Mouse (Mus musculus): ENCODE data around the gene Slc35a1. TPM values are rescaled to one million over a fixed set of nuclear protein-coding genes. Genes with fewer than 3 reads are reported as not detected.

Slc35a1 gene
- total and polyA plus RNA-seq, 2 experiments from 2014 or later, result 19.8 to 35.7 TPM

DNA sequence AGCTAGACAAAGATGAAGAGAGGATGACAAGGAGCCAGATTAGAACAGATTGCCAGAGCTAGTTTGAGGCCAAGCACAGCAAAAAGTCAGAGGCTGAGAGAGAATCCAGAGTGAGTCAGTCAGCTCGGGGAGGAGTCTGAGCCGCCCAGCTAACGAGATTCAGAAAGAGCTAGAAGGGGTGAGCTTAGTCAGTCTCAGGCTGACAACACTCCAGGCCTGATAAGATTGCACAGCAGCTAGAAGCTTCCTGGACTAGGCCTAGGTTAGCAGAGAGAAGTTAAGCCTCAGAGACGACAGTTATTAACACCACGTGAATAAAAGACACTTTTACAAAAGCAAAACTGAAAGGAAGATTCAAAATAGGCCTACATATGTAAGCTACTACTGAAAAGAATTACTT, 19.3 kb downstream of the Slc35a1 start:
- H3K9ac ChIP-seq (replicated peaks; ENCODE audit: low read length, poor library complexity, severe bottlenecking), result no peak overlapping the region
- no peak for TF ChIP-seq CTCF (IDR thresholded peaks at IDR 0.05)
- H3K27ac ChIP-seq (ENCODE audit: low read depth, low read length), result no peak overlapping the region
- no peaks in the 10 kb centered on the region for H3K4me1 ChIP-seq (ENCODE audit: insufficient read depth, low read length)
- WGBS, result 96% methylated on average over 5 of the region's 5 CpGs
- no peak for ATAC-seq (ENCODE audit: low FRiP score)
- no peaks in the 10 kb centered on the region for H3K9me3 ChIP-seq (ENCODE audit: low read length)
- no peaks in the 10 kb centered on the region for H3K27me3 ChIP-seq (ENCODE audit: insufficient read depth, low read length)
- DNase-seq (ENCODE audit: low spot score), result no peak
- H3K4me2 ChIP-seq (ENCODE audit: low read depth, low read length, poor library complexity, severe bottlenecking), result no peak overlapping the region
- H3K36me3 ChIP-seq (ENCODE audit: insufficient read depth, low read length), result peaks cover 29% of the 10 kb centered on the region
- no peak overlapping the region for H3K4me3 ChIP-seq (ENCODE audit: low read depth, low read length)

DNA sequence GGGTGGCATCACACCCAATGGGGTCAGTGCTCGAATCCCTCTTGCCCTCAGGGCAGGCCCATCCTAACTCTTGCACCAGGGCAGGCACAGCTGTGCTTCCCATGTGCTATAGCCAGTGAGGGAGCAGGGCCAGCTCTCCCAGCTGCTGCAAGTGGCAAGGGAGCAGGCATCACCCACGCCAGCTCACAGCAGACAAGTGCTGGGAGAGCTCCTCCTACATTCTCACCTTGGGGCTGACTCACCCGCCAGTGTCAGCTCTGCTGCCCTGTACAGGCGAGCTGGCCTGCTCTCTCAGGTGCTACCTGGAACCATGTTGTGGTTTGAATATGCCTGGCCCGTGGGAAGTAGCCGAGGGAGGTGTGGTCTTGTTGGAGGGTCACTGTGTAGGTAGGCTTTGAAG, 25.3 kb downstream of the Slc35a1 start:
- Histone ChIP-seq H3K27ac (ENCODE audit: low read depth, low read length) (no peak overlapping the region), H3K4me2 (ENCODE audit: low read depth, low read length, poor library complexity, severe bottlenecking) (no peak overlapping the region), H3K9me3 (ENCODE audit: low read length) (no peaks in the 10 kb centered on the region), H3K36me3 (ENCODE audit: insufficient read depth, low read length) (peaks cover 39% of the 10 kb centered on the region), H3K4me3 (ENCODE audit: low read depth, low read length) (no peak overlapping the region), H3K4me1 (ENCODE audit: insufficient read depth, low read length) (no peaks in the 10 kb centered on the region), H3K27me3 (ENCODE audit: insufficient read depth, low read length) (no peaks in the 10 kb centered on the region), H3K9ac (replicated peaks; ENCODE audit: low read length, poor library complexity, severe bottlenecking) (no peak overlapping the region)
- TF ChIP-seq CTCF (IDR thresholded peaks at IDR 0.05), result no peak
- no peak for DNase-seq (ENCODE audit: low spot score)
- 94% methylated on average over 6 of the region's 6 CpGs for WGBS
- no peak for ATAC-seq (ENCODE audit: low FRiP score)

DNA sequence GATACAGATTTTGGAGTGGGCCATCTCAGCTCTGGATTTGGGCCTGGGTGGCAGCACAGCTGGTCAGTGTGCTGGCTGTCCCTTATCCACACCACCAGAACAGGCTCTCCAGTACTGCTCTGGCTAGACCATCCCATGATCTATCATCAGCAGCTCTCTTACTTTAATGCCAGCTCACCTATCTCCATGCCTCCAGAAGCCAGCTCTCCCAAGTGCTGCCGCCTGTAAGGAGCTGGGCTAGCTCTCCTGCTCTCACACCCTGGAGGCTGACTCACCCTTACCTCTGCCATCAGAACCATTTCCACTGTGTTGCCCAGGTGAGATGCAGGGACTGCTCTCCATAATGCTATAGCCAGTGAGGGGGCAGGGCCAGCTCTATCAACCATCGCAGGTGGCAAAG, 25.7 kb downstream of the Slc35a1 start:
- Histone ChIP-seq H3K4me2 (ENCODE audit: low read depth, low read length, poor library complexity, severe bottlenecking) (no peak overlapping the region), H3K9ac (replicated peaks; ENCODE audit: low read length, poor library complexity, severe bottlenecking) (no peak overlapping the region), H3K27ac (ENCODE audit: low read depth, low read length) (no peak overlapping the region), H3K4me1 (ENCODE audit: insufficient read depth, low read length) (no peaks in the 10 kb centered on the region), H3K4me3 (ENCODE audit: low read depth, low read length) (no peak overlapping the region), H3K9me3 (ENCODE audit: low read length) (no peaks in the 10 kb centered on the region), H3K36me3 (ENCODE audit: insufficient read depth, low read length) (peaks cover 41% of the 10 kb centered on the region), H3K27me3 (ENCODE audit: insufficient read depth, low read length) (no peaks in the 10 kb centered on the region)
- no peak; the same call in 1 of the 2 replicates for ATAC-seq (ENCODE audit: low FRiP score)
- TF ChIP-seq CTCF (IDR thresholded peaks at IDR 0.05), result no peak
- DNase-seq (ENCODE audit: low spot score), result no peak
- 92% methylated on average over 2 of the region's 2 CpGs for WGBS

DNA sequence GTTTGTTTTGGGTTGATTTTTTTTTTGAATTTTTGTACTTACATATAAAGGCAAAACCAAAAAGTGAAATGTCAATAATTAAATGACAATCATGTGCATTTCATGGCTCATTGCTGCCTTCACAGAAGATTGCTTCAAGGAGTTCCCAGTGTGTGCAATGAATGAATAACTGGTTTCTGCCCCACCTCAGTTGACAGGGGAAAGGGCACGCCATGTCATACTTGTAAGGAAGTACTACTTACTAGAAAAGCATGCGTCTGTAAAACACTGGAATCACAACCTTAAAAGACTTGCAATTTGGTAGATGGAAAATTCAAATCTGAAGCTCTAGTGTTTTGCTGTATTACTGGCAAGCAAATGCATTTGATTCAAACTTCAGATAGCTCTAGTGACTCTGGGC, 28.2 kb downstream of the Slc35a1 start:
- Histone ChIP-seq H3K27ac (ENCODE audit: low read depth, low read length) (no peak overlapping the region), H3K4me3 (ENCODE audit: low read depth, low read length) (no peak overlapping the region), H3K36me3 (ENCODE audit: insufficient read depth, low read length) (peaks cover 43% of the 10 kb centered on the region), H3K27me3 (ENCODE audit: insufficient read depth, low read length) (no peaks in the 10 kb centered on the region), H3K4me1 (ENCODE audit: insufficient read depth, low read length) (no peaks in the 10 kb centered on the region), H3K4me2 (ENCODE audit: low read depth, low read length, poor library complexity, severe bottlenecking) (no peak overlapping the region), H3K9ac (replicated peaks; ENCODE audit: low read length, poor library complexity, severe bottlenecking) (no peak overlapping the region), H3K9me3 (ENCODE audit: low read length) (no peaks in the 10 kb centered on the region)
- ATAC-seq (ENCODE audit: low FRiP score) (no peak), DNase-seq (ENCODE audit: low spot score) (no peak)
- WGBS, result 97% methylated on average over 2 of the region's 2 CpGs
- TF ChIP-seq CTCF (IDR thresholded peaks at IDR 0.05), result no peak

GRCm38 (mm10) chr4:34656101-34656500, 31.1 kb downstream of the Slc35a1 start:
- no peak for TF ChIP-seq CTCF (IDR thresholded peaks at IDR 0.05)
- ATAC-seq (ENCODE audit: low FRiP score), result no peak
- no peak overlapping the region for H3K27ac ChIP-seq (ENCODE audit: low read depth, low read length)
- H3K4me2 ChIP-seq (ENCODE audit: low read depth, low read length, poor library complexity, severe bottlenecking), result no peak overlapping the region
- no peaks in the 10 kb centered on the region for H3K4me1 ChIP-seq (ENCODE audit: insufficient read depth, low read length)
- WGBS, result 95% methylated on average over 10 of the region's 10 CpGs
- H3K9me3 ChIP-seq (ENCODE audit: low read length), result no peaks in the 10 kb centered on the region
- H3K4me3 ChIP-seq (ENCODE audit: low read depth, low read length), result no peak overlapping the region
- DNase-seq (ENCODE audit: low spot score), result no peak
- H3K27me3 ChIP-seq (ENCODE audit: insufficient read depth, low read length), result no peaks in the 10 kb centered on the region
- no peak overlapping the region for H3K9ac ChIP-seq (replicated peaks; ENCODE audit: low read length, poor library complexity, severe bottlenecking)
- H3K36me3 ChIP-seq (ENCODE audit: insufficient read depth, low read length), result peaks cover 44% of the 10 kb centered on the region

GRCm38 (mm10) chr4:34653179-34653578, 34.1 kb downstream of the Slc35a1 start:
- Histone ChIP-seq H3K9ac (replicated peaks; ENCODE audit: low read length, poor library complexity, severe bottlenecking) (no peak overlapping the region), H3K9me3 (ENCODE audit: low read length) (no peaks in the 10 kb centered on the region), H3K4me3 (ENCODE audit: low read depth, low read length) (no peak overlapping the region), H3K27ac (ENCODE audit: low read depth, low read length) (no peak overlapping the region), H3K4me2 (ENCODE audit: low read depth, low read length, poor library complexity, severe bottlenecking) (no peak overlapping the region), H3K36me3 (ENCODE audit: insufficient read depth, low read length) (peaks cover 45% of the 10 kb centered on the region), H3K27me3 (ENCODE audit: insufficient read depth, low read length) (no peaks in the 10 kb centered on the region), H3K4me1 (ENCODE audit: insufficient read depth, low read length) (no peaks in the 10 kb centered on the region)
- no peak for ATAC-seq (ENCODE audit: low FRiP score)
- no peak for DNase-seq (ENCODE audit: low spot score)
- no peak for TF ChIP-seq CTCF (IDR thresholded peaks at IDR 0.05)
- 93% methylated on average over 7 of the region's 7 CpGs for WGBS

All from midbrain, postnatal 0 days (tissue).